Comparison of ENCODE assay signal across 8 mouse cellular contexts in genomic region chr13:83607883-83608581, GRCm38 (mm10).
DNase-seq lines count a peak whose midpoint lies in the region; ATAC-seq lines count a peak whose summit lies in the region.

No protein-coding gene starts in this region.

- no peaks in the 10 kb centered on the region for H3K9me3 ChIP-seq in hindbrain, embryonic 12.5 days (replicated peaks)
- H3K9me3 ChIP-seq in hindbrain, embryonic 10.5 days, result no peaks in the 10 kb centered on the region
- H3K9me3 ChIP-seq in forebrain, embryonic 16.5 days (ENCODE audit: control insufficient read depth, low read length), result no peaks in the 10 kb centered on the region
- H3K9me3 ChIP-seq in midbrain, embryonic 15.5 days, result no peaks in the 10 kb centered on the region

- H3K4me2 ChIP-seq in hindbrain, embryonic 12.5 days (replicated peaks), result no peak overlapping the region
- no peak overlapping the region for H3K4me2 ChIP-seq in forebrain, embryonic 16.5 days (ENCODE audit: low read length)
- H3K4me2 ChIP-seq in midbrain, embryonic 15.5 days, result no peak overlapping the region

- H3K27ac ChIP-seq in hindbrain, embryonic 12.5 days, result no peak overlapping the region
- H3K27ac ChIP-seq in hindbrain, embryonic 10.5 days, result no peak overlapping the region
- H3K27ac ChIP-seq in forebrain, embryonic 16.5 days (ENCODE audit: low read length), result no peak overlapping the region
- H3K27ac ChIP-seq in midbrain, embryonic 15.5 days, result no peak overlapping the region

- no peaks in the 10 kb centered on the region for H3K36me3 ChIP-seq in hindbrain, embryonic 12.5 days
- no peaks in the 10 kb centered on the region for H3K36me3 ChIP-seq in hindbrain, embryonic 10.5 days
- no peaks in the 10 kb centered on the region for H3K36me3 ChIP-seq in forebrain, embryonic 16.5 days (ENCODE audit: control insufficient read depth, insufficient read depth)
- no peaks in the 10 kb centered on the region for H3K36me3 ChIP-seq in midbrain, embryonic 15.5 days (replicated peaks)

- peaks cover 13% of the 10 kb centered on the region for H3K4me1 ChIP-seq in hindbrain, embryonic 12.5 days
- peaks cover 16% of the 10 kb centered on the region for H3K4me1 ChIP-seq in hindbrain, embryonic 10.5 days (replicated peaks)
- H3K4me1 ChIP-seq in forebrain, embryonic 16.5 days (replicated peaks; ENCODE audit: control insufficient read depth, insufficient read depth, low read length), result peaks cover 24% of the 10 kb centered on the region
- H3K4me1 ChIP-seq in midbrain, embryonic 15.5 days, result peaks cover 17% of the 10 kb centered on the region

- ATAC-seq in hindbrain, embryonic 12.5 days (ENCODE audit: low FRiP score), result 0 out of 2 replicates have a peak, but pooled peaks have one; percentile 57
- peak; percentile 24; the same call in 1 of the 2 replicates for ATAC-seq in forebrain, embryonic 16.5 days
- peak; percentile 58; the same call in 1 of the 2 replicates for ATAC-seq in midbrain, embryonic 15.5 days (replicated peaks)

- WGBS in hindbrain, embryonic 12.5 days, result 59% methylated on average over 4 of the region's 4 CpGs
- WGBS in hindbrain, embryonic 10.5 days, result 77% methylated on average over 4 of the region's 4 CpGs
- WGBS in forebrain, embryonic 16.5 days, result 13% methylated on average over 4 of the region's 4 CpGs
- 32% methylated on average over 4 of the region's 4 CpGs for WGBS in midbrain, embryonic 15.5 days

- H3K27me3 ChIP-seq in hindbrain, embryonic 12.5 days, result no peaks in the 10 kb centered on the region
- no peaks in the 10 kb centered on the region for H3K27me3 ChIP-seq in hindbrain, embryonic 10.5 days (ENCODE audit: insufficient read depth, poor library complexity, severe bottlenecking)
- H3K27me3 ChIP-seq in forebrain, embryonic 16.5 days (replicated peaks; ENCODE audit: control insufficient read depth, insufficient read depth, low read length), result no peaks in the 10 kb centered on the region
- no peaks in the 10 kb centered on the region for H3K27me3 ChIP-seq in midbrain, embryonic 15.5 days (replicated peaks)

- no peak for DNase-seq in hindbrain, embryonic 10.5 days (ENCODE audit: low spot score)
- DNase-seq in CD4-positive helper T cell, adult 2 months (ENCODE audit: low read depth, low spot score), result peak; percentile 3
- no peak for DNase-seq in gastrocnemius, adult 18-20 months (ENCODE audit: low spot score)
- no peak for DNase-seq in layer of hippocampus, postnatal 25 days (ENCODE audit: extremely low spot score in 1 of 2, low spot score in 1 of 2)
- no peak for DNase-seq in Muller cell, postnatal 12 days (ENCODE audit: inconsistent ontology term)

- no peak overlapping the region for H3K4me3 ChIP-seq in hindbrain, embryonic 12.5 days
- H3K4me3 ChIP-seq in hindbrain, embryonic 10.5 days, result no peak overlapping the region
- H3K4me3 ChIP-seq in forebrain, embryonic 16.5 days (replicated peaks; ENCODE audit: low read length), result no peak overlapping the region
- H3K4me3 ChIP-seq in midbrain, embryonic 15.5 days, result no peak overlapping the region

- no peak overlapping the region for H3K9ac ChIP-seq in hindbrain, embryonic 12.5 days
- no peak overlapping the region for H3K9ac ChIP-seq in forebrain, embryonic 16.5 days (replicated peaks; ENCODE audit: low read depth, low read length)
- H3K9ac ChIP-seq in midbrain, embryonic 15.5 days, result no peak overlapping the region
